Comparison of ENCODE assay signal across 9 mouse cellular contexts in genomic region chr12:17495858-17496451, GRCm38 (mm10). TPM values are rescaled to one million over a fixed set of nuclear protein-coding genes. Genes with fewer than 3 reads are reported as not detected.
DNase-seq lines count a peak whose midpoint lies in the region; ATAC-seq and TF ChIP-seq lines count a peak whose summit lies in the region.
"Had no signal": no experiment of that assay in that cellular context is flagged by ENCODE, and none has a peak within 500 bp of the region (broad histone marks: within the 10 kb centered on the region; RNA-seq: fewer than 3 reads in every experiment).

No protein-coding gene starts in this region.

- no peak overlapping the region for H3K4me3 ChIP-seq in heart, embryonic 14.5 days (ENCODE audit: control insufficient read depth in 1 of 2, insufficient read depth in 1 of 2, low read depth in 1 of 2, low read length in 2 of 2)
- H3K4me3 ChIP-seq in kidney, postnatal 0 days (replicated peaks; ENCODE audit: low read depth, low read length) = no peak overlapping the region
- H3K4me3 ChIP-seq in midbrain, embryonic 16.5 days (ENCODE audit: low read depth, low read length) = no peak overlapping the region

- no peak overlapping the region for H3K9ac ChIP-seq in heart, embryonic 14.5 days (ENCODE audit: low read length)
- no peak overlapping the region for H3K9ac ChIP-seq in kidney, postnatal 0 days (ENCODE audit: low read depth, low read length)
- H3K9ac ChIP-seq in midbrain, embryonic 16.5 days (ENCODE audit: low read depth, low read length) = no peak overlapping the region

- H3K27ac ChIP-seq in heart, embryonic 14.5 days (replicated peaks in 1 of 2; ENCODE audit: control insufficient read depth in 1 of 2, insufficient read depth in 1 of 2, low read depth in 2 of 2, low read length in 2 of 2) = 0 out of 4 replicates have a peak overlapping the region, but pooled peaks of 1 of the 2 experiments have one; percentile 24
- no peak overlapping the region for H3K27ac ChIP-seq in kidney, postnatal 0 days
- H3K27ac ChIP-seq in midbrain, embryonic 16.5 days (ENCODE audit: low read length) = no peak overlapping the region

- DNase-seq in gastrocnemius, postnatal 10 days = peak; percentile 54
- DNase-seq in gastrocnemius, postnatal 25 days = no peak
- DNase-seq in NIH3T3 (ENCODE audit: low read depth) = peak; percentile 56
- DNase-seq in kidney, postnatal 0 days (ENCODE audit: low spot score) = peak; percentile 61
- no peak for DNase-seq in right cerebral cortex, postnatal 25 days
- DNase-seq in thymus, postnatal 10 days (ENCODE audit: low spot score in 2 of 2) = no peak

- no peaks in the 10 kb centered on the region for H3K27me3 ChIP-seq in heart, embryonic 14.5 days (ENCODE audit: control insufficient read depth, insufficient read depth, low read length)
- H3K27me3 ChIP-seq in kidney, postnatal 0 days (ENCODE audit: insufficient read depth, low read length) = no peaks in the 10 kb centered on the region
- H3K27me3 ChIP-seq in midbrain, embryonic 16.5 days (ENCODE audit: control insufficient read depth, insufficient read depth, low read depth, low read length) = no peaks in the 10 kb centered on the region
- H3K27me3 ChIP-seq: CH12.LX had no signal

- ATAC-seq in heart, embryonic 14.5 days (ENCODE audit: insufficient number of reproducible peaks, insufficient read depth, low FRiP score, low read depth) = peak; percentile 76
- ATAC-seq in kidney, postnatal 0 days (replicated peaks; ENCODE audit: low FRiP score, low read depth) = peak; percentile 71
- ATAC-seq in midbrain, embryonic 16.5 days = peak; percentile 76

- no peaks in the 10 kb centered on the region for H3K36me3 ChIP-seq in heart, embryonic 14.5 days (ENCODE audit: control insufficient read depth, insufficient read depth, low read length)
- no peaks in the 10 kb centered on the region for H3K36me3 ChIP-seq in kidney, postnatal 0 days (ENCODE audit: insufficient read depth, low read length)
- no peaks in the 10 kb centered on the region for H3K36me3 ChIP-seq in midbrain, embryonic 16.5 days (ENCODE audit: control insufficient read depth, insufficient read depth, low read length)

- TF ChIP-seq CTCF in kidney, postnatal 0 days (IDR thresholded peaks at IDR 0.05; ENCODE audit: low read depth) = peak; percentile 10; the same call in 1 of the 2 replicates

- 3% methylated on average over 8 of the region's 8 CpGs for WGBS in heart, embryonic 14.5 days
- 13% methylated on average over 8 of the region's 8 CpGs for WGBS in kidney, postnatal 0 days
- WGBS in midbrain, embryonic 16.5 days = 25% methylated on average over 8 of the region's 8 CpGs

- H3K4me2 ChIP-seq in heart, embryonic 14.5 days (ENCODE audit: low read length) = peak overlapping the region; percentile 40
- H3K4me2 ChIP-seq in kidney, postnatal 0 days (ENCODE audit: low read length) = no peak overlapping the region
- no peak overlapping the region for H3K4me2 ChIP-seq in midbrain, embryonic 16.5 days (ENCODE audit: low read length)

- peaks cover 10 to 11% of the 10 kb centered on the region in 2 experiments for H3K4me1 ChIP-seq in heart, embryonic 14.5 days (ENCODE audit: control insufficient read depth in 2 of 2, insufficient read depth in 2 of 2, low read length in 2 of 2)
- H3K4me1 ChIP-seq in kidney, postnatal 0 days (replicated peaks; ENCODE audit: insufficient read depth, low read length) = 0 out of 2 replicates have a peak, but pooled peaks cover 3% of the 10 kb centered on the region
- H3K4me1 ChIP-seq in midbrain, embryonic 16.5 days (ENCODE audit: control insufficient read depth, insufficient read depth, low read length) = 0 out of 2 replicates have a peak, but pooled peaks cover 3% of the 10 kb centered on the region

- no peaks in the 10 kb centered on the region for H3K9me3 ChIP-seq in heart, embryonic 14.5 days (ENCODE audit: control insufficient read depth, low read length)
- H3K9me3 ChIP-seq in kidney, postnatal 0 days (replicated peaks; ENCODE audit: low read length) = no peaks in the 10 kb centered on the region
- H3K9me3 ChIP-seq in midbrain, embryonic 16.5 days (replicated peaks; ENCODE audit: control insufficient read depth, low read length, poor library complexity, severe bottlenecking) = no peaks in the 10 kb centered on the region

RNA-seq across cellular contexts. Expression of gene Odc1, which starts 48.6 kb away (rescaled TPM):
- total RNA-seq in gastrocnemius, postnatal 10 days (2021) = 10 to 100 TPM; 91.5 to 93.1 TPM
- total RNA-seq in gastrocnemius, postnatal 25 days (2021) = 10 to 100 TPM; 79.8 to 94.3 TPM
- 122 and 127 TPM in 2 replicates for polyA plus RNA-seq in heart, embryonic 14.5 days (2014; fragmentation: Nextera tagmentation; extraction: Ambion mirVana)
- 149 and 153 TPM in 2 replicates for polyA plus RNA-seq in kidney, postnatal 0 days (2015; fragmentation: Nextera tagmentation; extraction: Ambion mirVana)
- 113 and 132 TPM in 2 replicates for polyA plus RNA-seq in midbrain, embryonic 16.5 days (2015; fragmentation: Nextera tagmentation; extraction: Ambion mirVana)

Comparison
In these comparisons a context has a peak if more than half of its experiments do, and no peak if none do; other contexts are left out.
1. DNase-seq: peak in gastrocnemius, postnatal 10 days (single experiment), NIH3T3 (single experiment) and kidney, postnatal 0 days (single experiment); none in gastrocnemius, postnatal 25 days (single experiment), right cerebral cortex, postnatal 25 days (single experiment) and thymus, postnatal 10 days (0 of 2).
2. Peak in every context shown above with its lines, with median percentiles within 50 percentile points of each other: ATAC-seq.